Mouse (Mus musculus): ENCODE measurements at regions not wholly inside any gene's neighbourhood (a gene's known extent, or its start where the extent isn't known, plus 50 kb on each side); places are given as distances from the start of the nearest gene placed in this dataset. TPM values are rescaled to one million over a fixed set of nuclear protein-coding genes. Genes with fewer than 3 reads are reported as not detected.

GRCm38 (mm10) chr11:28648916-28649315, 64.8 kb upstream of the Ccdc85a start:
- WGBS = 54% methylated on average over 3 of the region's 3 CpGs
- Histone ChIP-seq H3K9ac (no peak overlapping the region), H3K4me3 (no peak overlapping the region), H3K27ac (no peak overlapping the region), H3K27me3 (replicated peaks) (no peaks in the 10 kb centered on the region), H3K4me2 (no peak overlapping the region), H3K4me1 (no peaks in the 10 kb centered on the region), H3K36me3 (replicated peaks) (no peaks in the 10 kb centered on the region), H3K9me3 (no peaks in the 10 kb centered on the region)
- ATAC-seq (replicated peaks) = no peak

- H3K4me2 ChIP-seq = no peak overlapping the region
- no peak overlapping the region for H3K27ac ChIP-seq
- no peaks in the 10 kb centered on the region for H3K27me3 ChIP-seq (replicated peaks)
- no peaks in the 10 kb centered on the region for H3K36me3 ChIP-seq (replicated peaks)
- ATAC-seq (replicated peaks) = no peak
- no peak overlapping the region for H3K4me3 ChIP-seq
- no peaks in the 10 kb centered on the region for H3K4me1 ChIP-seq
- WGBS = 100% methylated on average over 1 of the region's 1 CpGs
- no peaks in the 10 kb centered on the region for H3K9me3 ChIP-seq
- H3K9ac ChIP-seq = no peak overlapping the region
Measured at GRCm38 (mm10) chr11:28639081-28639480, 55.0 kb upstream of the Ccdc85a start.

GRCm38 (mm10) chr11:28636752-28637151, 52.6 kb upstream of the Ccdc85a start:
- H3K27me3 ChIP-seq (replicated peaks) = no peaks in the 10 kb centered on the region
- ATAC-seq (replicated peaks) = no peak

More at GRCm38 (mm10) chr11:28636752-28637151, 52.6 kb upstream of the Ccdc85a start:
- no peak overlapping the region for H3K9ac ChIP-seq
- no peaks in the 10 kb centered on the region for H3K36me3 ChIP-seq (replicated peaks)
- no peaks in the 10 kb centered on the region for H3K4me1 ChIP-seq
- H3K4me3 ChIP-seq = no peak overlapping the region
- H3K9me3 ChIP-seq = no peaks in the 10 kb centered on the region
- H3K4me2 ChIP-seq = no peak overlapping the region
- no peak overlapping the region for H3K27ac ChIP-seq
- 70% methylated on average over 3 of the region's 3 CpGs for WGBS

MicroRNAs encoded in the stretch of these regions (microRNA counts, 519-probe panel; counts per million panel counts)
- microRNA mmu-miR-216a = 2,351 counts per million, percentile 39 among the panel's probes with 10 or more counts
- 2,313 counts per million, percentile 35 among the panel's probes with 10 or more counts for microRNA mmu-miR-216b
- microRNA mmu-miR-217 = not detected

Small RNA genes in the stretch of these regions (microRNA-seq; reads per million reads assigned to microRNA genes)
- 50.0 reads per million, percentile 47 among the genes with 10 or more reads in this experiment for gene Mir216a
- gene Mir216b = not detected
- not detected for gene Mir216c
- gene Mir217 = 250 reads per million, percentile 64 among the genes with 10 or more reads in this experiment

Data from midbrain, embryonic 15.5 days (tissue).